Mouse (Mus musculus) CD4-positive, CD25-positive, alpha-beta regulatory T cell, adult 4 months (primary cell): ENCODE results near the gene Col6a1. TPM values are rescaled to one million over a fixed set of nuclear protein-coding genes. Genes with fewer than 3 reads are reported as not detected.

Source experiments
- ATAC-seq: one replicate; pipeline ENCODE4 v1.8.0; 2017
- polyA plus RNA-seq, 2 experiments: library from polyadenylated mRNA; unstranded; fragments of 100-300 nt; shearing (Covaris generic); gene quantifications; one replicate each; pipeline ENCODE4 v1.2.1; 2017

The Col6a1 gene
- polyA plus RNA-seq, 2 experiments from 2014 or later = not detected

- ATAC-seq = no peak
Measured at GRCm38 (mm10) chr10:76722751-76723450, 3.1 kb downstream of the Col6a1 start.

- ATAC-seq = no peak
Measured at GRCm38 (mm10) chr10:76721746-76722145, 4.2 kb downstream of the Col6a1 start.

- ATAC-seq = no peak
Measured at GRCm38 (mm10) chr10:76721216-76721615, 4.8 kb downstream of the Col6a1 start.

GRCm38 (mm10) chr10:76717631-76718030 is 8.3 kb downstream of the Col6a1 start:
- ATAC-seq = no peak

- ATAC-seq = no peak
Measured at GRCm38 (mm10) chr10:76717026-76717425, 8.9 kb downstream of the Col6a1 start.

- ATAC-seq = no peak
Measured at GRCm38 (mm10) chr10:76714303-76714702, 11.7 kb downstream of the Col6a1 start.

- ATAC-seq = no peak
Measured at GRCm38 (mm10) chr10:76712500-76712899, 13.5 kb downstream of the Col6a1 start.

GRCm38 (mm10) chr10:76711331-76711730 is 14.6 kb downstream of the Col6a1 start:
- no peak for ATAC-seq

GRCm38 (mm10) chr10:76708465-76708864 is 17.5 kb downstream of the Col6a1 start:
- no peak for ATAC-seq

GRCm38 (mm10) chr10:76707584-76707983 is 18.4 kb downstream of the Col6a1 start:
- ATAC-seq = no peak

GRCm38 (mm10) chr10:76707001-76707400 is 19.0 kb downstream of the Col6a1 start:
- ATAC-seq = no peak

GRCm38 (mm10) chr10:76704358-76704757 is 21.6 kb downstream of the Col6a1 start:
- ATAC-seq = no peak

- no peak for ATAC-seq
Measured at GRCm38 (mm10) chr10:76701446-76701845, 24.5 kb downstream of the Col6a1 start.

GRCm38 (mm10) chr10:76699816-76700215 is 26.2 kb downstream of the Col6a1 start:
- no peak for ATAC-seq

- ATAC-seq = no peak
Measured at GRCm38 (mm10) chr10:76695283-76695885, 30.6 kb downstream of the Col6a1 start.

- no peak for ATAC-seq
Measured at GRCm38 (mm10) chr10:76694765-76695164, 31.2 kb downstream of the Col6a1 start.

GRCm38 (mm10) chr10:76693446-76693845 is 32.5 kb downstream of the Col6a1 start:
- no peak for ATAC-seq

- no peak for ATAC-seq
Measured at GRCm38 (mm10) chr10:76685451-76686017, 40.4 kb downstream of the Col6a1 start.

- ATAC-seq = no peak
Measured at GRCm38 (mm10) chr10:76683977-76684376, 42.0 kb downstream of the Col6a1 start.

GRCm38 (mm10) chr10:76683461-76683860 is 42.5 kb downstream of the Col6a1 start:
- ATAC-seq = no peak

- ATAC-seq = no peak
Measured at GRCm38 (mm10) chr10:76681882-76682281, 44.1 kb downstream of the Col6a1 start.

GRCm38 (mm10) chr10:76680758-76681650 is 45.0 kb downstream of the Col6a1 start:
- ATAC-seq = no peak

GRCm38 (mm10) chr10:76678122-76678521 is 47.8 kb downstream of the Col6a1 start:
- no peak for ATAC-seq
